Mouse (Mus musculus) stomach, postnatal 0 days (tissue): ENCODE measurements around the gene Pygo2.

Source experiments
- CTCF ChIP-seq: IDR thresholded peaks from 2 replicates; pipeline ENCODE4 v1.5.1; 2016; ENCODE audit warnings: antibody characterized with exemption, low read depth, mild to moderate bottlenecking, moderate library complexity
- EP300 ChIP-seq: optimal IDR thresholded peaks from 2 replicates; pipeline ENCODE3; 2016; ENCODE audit warnings: antibody characterized with exemption

DNA sequence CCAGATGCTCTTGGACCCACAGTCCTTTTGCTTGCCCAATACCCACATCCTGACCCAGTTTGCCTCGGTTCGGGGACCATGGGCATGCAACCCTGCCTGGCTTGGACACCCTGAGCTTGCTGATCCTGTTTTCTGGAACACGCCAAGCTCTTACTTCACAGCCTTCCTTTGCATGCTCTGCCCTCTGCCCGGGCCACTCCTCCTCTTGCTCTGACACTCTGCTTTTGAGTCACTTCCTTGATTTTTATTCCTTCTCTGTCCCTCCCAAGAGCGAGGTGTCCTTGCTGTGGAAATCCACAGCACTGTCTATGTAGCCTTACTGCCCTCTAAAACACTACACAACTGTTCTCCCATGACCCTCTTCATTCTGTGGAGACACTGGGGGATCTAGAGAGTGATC, 52.2 kb downstream of the Pygo2 start:
- TF ChIP-seq CTCF = no peak
- no peak for TF ChIP-seq EP300
